Mouse (Mus musculus) ES-Bruce4 (cell line): Measurements from ENCODE around the gene Kcnk4. TPM values are rescaled to one million over a fixed set of nuclear protein-coding genes. Genes with fewer than 3 reads are reported as not detected.

Experiments
- H3K27ac ChIP-seq: 2 replicates; pipeline ENCODE4 v1.5.1; 2012; ENCODE audit warnings: low read length, inconsistent platforms; ENCODE audit not compliant: insufficient read depth
- H3K27me3 ChIP-seq: 2 replicates; pipeline ENCODE4 v1.6.1; 2012; ENCODE audit warnings: mild to moderate bottlenecking, low read length, inconsistent platforms; ENCODE audit not compliant: control insufficient read depth, poor library complexity, insufficient read depth, severe bottlenecking
- H3K36me3 ChIP-seq: 2 replicates; pipeline ENCODE4 v1.6.1; 2012; ENCODE audit warnings: inconsistent platforms, mild to moderate bottlenecking, low read length, moderate library complexity; ENCODE audit not compliant: control insufficient read depth, poor library complexity, insufficient read depth, severe bottlenecking
- H3K4me1 ChIP-seq: one replicate; pipeline ENCODE4 v1.8.1; 2011; ENCODE audit warnings: low read length; ENCODE audit not compliant: control insufficient read depth, insufficient read depth
- H3K4me3 ChIP-seq: 2 replicates; pipeline ENCODE4 v1.5.1; 2011; ENCODE audit warnings: low read depth, mild to moderate bottlenecking, low read length
- H3K9ac ChIP-seq: 2 replicates; pipeline ENCODE4 v1.6.1; 2012; ENCODE audit warnings: low read depth, mild to moderate bottlenecking, inconsistent platforms; ENCODE audit not compliant: poor library complexity, severe bottlenecking
- H3K9me3 ChIP-seq: replicated peaks from 2 replicates; pipeline ENCODE4 v1.6.1; 2012; ENCODE audit warnings: mild to moderate bottlenecking, low read length, inconsistent platforms; ENCODE audit not compliant: control insufficient read depth, poor library complexity, insufficient read depth, severe bottlenecking
- CTCF ChIP-seq: IDR thresholded peaks from one replicate; pipeline ENCODE4 v1.8.1; 2011; ENCODE audit warnings: low read depth, low read length
- EP300 ChIP-seq: IDR thresholded peaks from 2 replicates; pipeline ENCODE4 v1.6.1; 2011; ENCODE audit warnings: low read depth, low read length; ENCODE audit not compliant: insufficient read depth
- POLR2A ChIP-seq: IDR thresholded peaks from one replicate; pipeline ENCODE4 v1.8.1; 2011; ENCODE audit warnings: low read length; ENCODE audit not compliant: insufficient read depth
- polyA plus RNA-seq: library from polyadenylated mRNA; stranded (reverse); fragments of >200 nt; gene quantifications from 2 replicates; pipeline ENCODE4 v1.2.4, GENCODE M21; 2011; ENCODE audit warnings: low read depth; ENCODE audit not compliant: missing spikeins, insufficient read depth, insufficient read length

The Kcnk4 gene
- polyA plus RNA-seq, 1 experiment = not detected

- no peak for TF ChIP-seq CTCF
- no peak for TF ChIP-seq EP300
- TF ChIP-seq POLR2A = no peak
- H3K36me3 ChIP-seq = peaks cover 6% of the 10 kb centered on the region
- H3K27me3 ChIP-seq = no peaks in the 10 kb centered on the region
- H3K9me3 ChIP-seq = no peaks in the 10 kb centered on the region
- H3K4me3 ChIP-seq = peak overlapping the region; percentile 96
- H3K9ac ChIP-seq = peak overlapping the region; percentile 66
- H3K4me1 ChIP-seq = peaks cover 12% of the 10 kb centered on the region
- no peak overlapping the region for H3K27ac ChIP-seq
These were observed 34.4 kb upstream of the Kcnk4 start for GRCm38 (mm10) chr19:6968491-6969271.

- TF ChIP-seq EP300 = no peak
- TF ChIP-seq CTCF = no peak
- TF ChIP-seq POLR2A = no peak
- H3K36me3 ChIP-seq = peaks cover 5% of the 10 kb centered on the region
These were observed 22.1 kb upstream of the Kcnk4 start for GRCm38 (mm10) chr19:6956461-6956860.

GRCm38 (mm10) chr19:6955424-6955823, 21.1 kb upstream of the Kcnk4 start:
- Histone ChIP-seq H3K36me3 (peaks cover 5% of the 10 kb centered on the region), H3K4me3 (no peak overlapping the region), H3K9me3 (no peaks in the 10 kb centered on the region), H3K4me1 (no peaks in the 10 kb centered on the region), H3K27ac (no peak overlapping the region), H3K27me3 (no peaks in the 10 kb centered on the region), H3K9ac (no peak overlapping the region)
- TF ChIP-seq POLR2A (no peak), EP300 (no peak)

More at GRCm38 (mm10) chr19:6956461-6956860, 22.1 kb upstream of the Kcnk4 start:
- Histone ChIP-seq H3K9ac (no peak overlapping the region), H3K9me3 (no peaks in the 10 kb centered on the region), H3K27ac (no peak overlapping the region), H3K4me1 (no peaks in the 10 kb centered on the region), H3K4me3 (no peak overlapping the region), H3K27me3 (no peaks in the 10 kb centered on the region)

- no peak for TF ChIP-seq EP300
- TF ChIP-seq CTCF = peak; percentile 44
- Histone ChIP-seq H3K9ac (no peak overlapping the region), H3K27ac (no peak overlapping the region), H3K4me1 (no peaks in the 10 kb centered on the region), H3K9me3 (no peaks in the 10 kb centered on the region), H3K27me3 (no peaks in the 10 kb centered on the region), H3K36me3 (peaks cover 2% of the 10 kb centered on the region; the same call in 1 of the 2 replicates), H3K4me3 (no peak overlapping the region)
These were observed 19.7 kb upstream of the Kcnk4 start for GRCm38 (mm10) chr19:6954046-6954445.

- Histone ChIP-seq H3K4me3 (no peak overlapping the region), H3K36me3 (no peaks in the 10 kb centered on the region), H3K27me3 (no peaks in the 10 kb centered on the region), H3K4me1 (peaks cover 3% of the 10 kb centered on the region), H3K9ac (peak overlapping the region; percentile 75; the same call in 1 of the 2 replicates), H3K9me3 (no peaks in the 10 kb centered on the region), H3K27ac (peak overlapping the region; percentile 72; the same call in 1 of the 2 replicates)
- TF ChIP-seq EP300 (no peak), POLR2A (no peak), CTCF (no peak)
These were observed 18.4 kb upstream of the Kcnk4 start for GRCm38 (mm10) chr19:6952712-6953037.

GRCm38 (mm10) chr19:6951994-6952711, 17.8 kb upstream of the Kcnk4 start:
- peak overlapping the region; percentile 72 for H3K27ac ChIP-seq
- no peaks in the 10 kb centered on the region for H3K27me3 ChIP-seq
- no peak for TF ChIP-seq POLR2A
- TF ChIP-seq EP300 = no peak
- TF ChIP-seq CTCF = no peak
- H3K4me1 ChIP-seq = peaks cover 3% of the 10 kb centered on the region
- H3K9ac ChIP-seq = peak overlapping the region; percentile 75
- no peaks in the 10 kb centered on the region for H3K36me3 ChIP-seq
- no peaks in the 10 kb centered on the region for H3K9me3 ChIP-seq
- H3K4me3 ChIP-seq = peak overlapping the region; percentile 85
